Mouse (Mus musculus): ENCODE measurements around the gene Kctd5.
"Not testable (repeated sequence)": the region's sequence is repeated elsewhere in the genome, so short reads cannot be mapped to it uniquely, and the experiment has no call there.

GRCm38 (mm10) chr17:24086399-24086798 is 13.1 kb upstream of the Kctd5 start:
- TF ChIP-seq CTCF (IDR thresholded peaks at IDR 0.05; ENCODE audit: low read depth, low read length); POLR2A (IDR thresholded peaks at IDR 0.05; ENCODE audit: extremely low read depth, insufficient read depth, low read length): not testable (repeated sequence)
